Mouse (Mus musculus) pancreas, adult 10 weeks (tissue): ENCODE measurements around the gene Os9. TPM values are rescaled to one million over a fixed set of nuclear protein-coding genes. Genes with fewer than 3 reads are reported as not detected.

ENCODE experiments used
- polyA plus RNA-seq: library from polyadenylated mRNA; stranded (reverse); fragments of 350-450 nt; fragmentation: Illumina TruSeq; extraction: RNeasy Lipid Tissue Mini Kit (QIAGEN cat#74804); gene quantifications from one replicate; pipeline ENCODE4 v1.2.3, GENCODE M21; 2015; ENCODE audit warnings: low read depth, low replicate concordance; ENCODE audit not compliant: insufficient read depth

The Os9 gene
- polyA plus RNA-seq: 60.9 TPM

DNA sequence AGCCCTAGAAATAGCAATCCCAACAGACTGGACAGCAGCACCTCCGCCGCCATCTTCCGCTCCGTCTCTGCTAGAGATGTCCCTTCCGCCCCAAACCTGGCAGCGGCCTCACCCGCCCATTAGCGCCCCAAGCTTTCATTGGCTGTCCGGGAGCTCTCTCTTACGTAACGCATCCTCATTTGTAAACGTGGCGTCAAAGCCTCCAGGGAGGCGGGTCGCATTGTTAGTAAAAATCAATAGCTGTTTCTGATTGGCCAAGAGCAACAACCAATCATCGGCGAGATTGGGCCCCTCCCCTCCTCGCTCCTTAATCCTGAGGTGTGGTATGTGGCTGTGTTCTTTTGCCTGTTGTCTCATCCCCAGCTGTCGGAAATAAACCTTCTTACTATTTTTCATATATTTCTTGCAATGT, at the start of gene Os9:
Gene Os9, minus strand, starts transcription at position 66 of the 412 bp plus-strand sequence.

DNA sequence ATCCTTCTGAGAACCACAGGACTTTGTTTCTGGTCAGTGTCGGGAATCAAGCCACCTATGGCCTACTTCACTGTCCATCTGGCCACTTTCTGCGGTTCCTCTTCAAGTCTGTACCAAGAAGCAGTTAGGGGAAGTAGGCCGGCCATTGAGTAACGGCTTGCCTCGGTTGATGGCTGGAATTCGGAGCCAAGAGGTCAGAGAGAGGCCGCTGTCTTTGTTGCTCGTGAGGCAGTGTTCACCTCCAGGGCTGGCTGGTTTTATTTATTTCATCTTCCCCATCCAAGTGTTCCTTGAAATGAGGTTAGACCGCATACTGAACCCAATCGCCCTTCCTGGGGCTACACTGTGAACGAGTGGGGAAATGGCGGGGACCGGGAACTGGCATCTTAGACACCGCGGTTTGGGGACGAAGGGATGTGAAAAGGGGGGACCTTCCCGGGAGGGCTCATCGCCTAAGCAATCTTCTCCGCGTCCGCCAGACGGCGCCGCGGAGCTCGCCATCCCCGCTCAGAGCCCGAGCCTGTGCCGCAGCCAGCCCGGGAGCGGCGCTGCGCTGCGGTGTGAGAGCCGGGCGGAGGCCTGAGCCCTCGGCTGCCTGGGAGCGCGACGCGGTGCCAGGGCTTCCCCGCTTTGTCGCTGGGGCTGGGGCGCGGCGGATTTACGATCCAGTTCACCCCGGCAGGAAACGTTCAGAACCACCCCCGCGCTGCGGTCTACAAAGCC, 43.9 kb upstream of the Os9 start, which contains the start of gene B4galnt1:
Gene B4galnt1, plus strand, starts transcription at position 595 of the 723 bp plus-strand sequence.

DNA sequence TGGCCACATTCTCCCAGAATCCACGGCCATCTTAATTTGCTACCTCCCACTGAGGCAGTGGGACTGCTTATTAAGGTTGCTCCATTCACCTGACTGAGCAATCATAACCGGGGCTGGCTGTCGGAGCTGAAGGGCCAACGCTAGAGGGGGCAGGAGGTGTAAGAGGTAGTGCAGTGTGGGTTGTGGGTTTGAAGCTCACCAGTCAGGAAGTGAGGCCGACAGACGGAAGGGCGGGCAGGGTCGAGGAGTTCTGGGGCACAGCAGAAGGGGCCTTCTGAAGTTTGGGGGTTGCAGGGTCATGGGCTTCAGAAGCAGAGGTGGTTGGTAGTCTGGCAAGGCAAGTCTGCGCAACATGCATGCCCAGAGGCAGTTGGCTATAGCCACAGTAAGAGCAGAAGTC, 45.9 kb downstream of the Os9 start, which contains the start of gene Agap2:
Gene Agap2, plus strand, starts transcription at position 205 of the 400 bp plus-strand sequence.

DNA sequence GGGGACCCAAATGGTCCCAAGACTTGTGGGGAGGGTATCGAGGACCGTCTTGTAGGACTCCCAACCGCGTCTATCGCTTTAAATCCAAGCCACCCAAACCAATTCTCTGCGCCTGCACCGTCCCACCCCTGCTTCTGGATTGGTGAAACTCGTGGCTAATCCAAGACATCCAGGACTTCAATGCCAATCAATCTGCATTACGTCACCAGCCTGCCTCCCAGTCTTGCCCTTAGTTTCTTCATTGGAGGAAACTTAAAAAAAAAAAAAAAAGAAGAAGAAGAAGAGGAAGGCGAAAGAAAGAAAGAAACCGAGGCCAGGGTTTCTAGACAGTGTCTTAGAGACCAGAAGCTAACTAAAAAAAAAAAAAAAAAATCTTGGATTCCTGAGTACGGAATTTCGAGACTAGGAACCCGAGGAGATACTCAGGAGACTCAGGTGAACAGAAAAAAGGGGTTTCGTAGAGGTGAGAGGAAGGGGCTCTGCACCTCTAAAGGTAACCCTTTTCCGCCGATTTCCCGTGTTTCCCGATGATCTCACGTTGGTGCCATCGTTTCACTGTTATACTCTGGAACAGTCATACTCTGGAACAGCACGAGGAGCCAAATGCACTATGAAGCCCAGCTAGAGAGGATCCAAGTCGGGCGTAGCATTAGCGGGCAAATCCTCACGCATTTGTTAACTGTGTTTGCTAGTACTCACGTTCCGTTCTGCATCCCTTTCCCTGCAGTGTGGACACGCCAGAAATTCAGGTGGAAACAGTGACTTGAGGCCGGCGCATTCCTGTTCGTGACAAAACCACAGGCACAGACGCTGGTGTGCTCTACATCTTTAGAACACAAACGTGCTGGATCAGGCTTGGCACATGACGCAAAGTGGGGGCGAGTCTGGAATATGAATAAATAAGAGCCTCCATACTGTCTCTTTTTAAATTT, 50.5 kb downstream of the Os9 start, which contains the start of gene Tspan31:
Gene Tspan31, minus strand, starts transcription at position 75 of the 932 bp plus-strand sequence.

DNA sequence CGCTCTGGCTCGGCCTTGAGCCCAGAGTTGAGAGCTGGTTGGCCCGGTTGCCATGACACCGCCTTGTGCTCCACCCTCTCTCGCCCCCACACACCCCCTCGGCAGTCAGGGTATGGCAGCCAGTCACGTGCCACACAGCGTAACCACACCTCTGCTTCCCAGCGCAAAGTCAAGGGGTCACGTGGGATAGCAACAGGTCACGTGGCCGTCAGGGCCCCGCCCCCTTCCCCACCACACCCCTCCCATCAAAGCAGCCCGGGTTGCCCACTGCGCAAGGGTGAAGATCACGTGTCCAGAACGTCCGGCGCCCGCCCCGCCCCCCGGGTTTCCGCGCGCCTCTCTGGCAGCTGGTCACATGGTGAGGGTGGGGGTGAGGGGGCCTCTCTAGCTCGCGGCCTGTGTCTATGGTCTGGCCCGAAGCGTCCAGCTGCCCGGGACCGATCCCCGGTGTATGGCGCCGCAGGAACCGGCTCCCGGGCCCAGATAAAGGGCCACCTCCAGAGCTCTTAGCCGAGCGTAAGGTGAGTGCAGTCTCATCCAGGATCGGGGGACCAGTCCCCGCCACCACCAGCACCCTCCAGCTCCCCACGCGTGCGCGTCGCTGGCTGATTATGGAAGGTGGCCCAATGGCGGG, 57.6 kb downstream of the Os9 start, which contains the start of gene Cdk4:
Gene Cdk4, plus strand, starts transcription at position 296 of the 634 bp plus-strand sequence.

DNA sequence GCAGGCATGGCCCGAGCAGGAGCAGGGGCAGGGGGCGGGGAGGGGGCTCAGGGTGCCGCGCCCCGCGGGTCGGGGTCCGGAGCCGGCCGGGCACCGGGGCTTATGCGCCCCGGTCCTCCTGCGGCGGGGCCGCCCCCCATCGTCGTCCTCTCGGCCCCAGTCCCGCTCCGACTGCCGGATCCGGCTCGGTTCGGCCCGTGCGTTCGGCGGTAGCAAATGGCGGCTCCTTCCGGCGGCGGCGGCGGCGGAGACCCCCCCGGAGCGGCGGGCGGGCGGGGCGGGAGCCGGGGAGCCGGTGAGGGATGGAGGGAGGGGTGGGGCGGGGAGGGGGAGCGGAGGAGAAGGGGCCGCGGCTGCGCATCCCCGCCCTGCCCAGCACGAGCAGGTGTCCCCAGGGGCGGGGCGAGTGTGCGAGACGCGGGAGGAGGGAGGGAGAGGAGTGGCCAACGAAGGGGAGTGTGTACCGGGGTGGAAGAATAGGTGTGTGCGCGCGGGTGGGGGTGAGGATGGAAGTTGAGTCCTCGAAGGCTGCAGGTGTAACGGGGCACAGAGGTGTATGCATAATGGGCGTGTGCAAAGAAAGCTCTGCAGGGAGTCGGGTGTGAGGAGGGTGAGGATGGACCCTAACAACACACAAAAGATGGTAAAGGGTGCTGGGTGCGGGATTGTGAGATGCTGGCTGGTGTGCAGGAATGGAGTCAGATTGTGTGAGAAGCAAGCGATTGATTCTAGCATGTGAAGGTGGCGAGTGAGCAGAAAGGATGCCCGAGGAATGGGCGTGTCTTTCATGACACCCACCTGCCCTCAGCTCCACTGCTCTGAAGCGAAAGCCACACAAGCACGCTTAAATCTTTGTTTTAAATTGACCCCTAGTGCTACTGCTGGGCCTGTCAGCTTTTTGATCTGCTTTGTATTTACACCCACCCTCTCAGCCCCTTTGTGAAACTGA, 60.7 kb downstream of the Os9 start, which contains the start of gene March9:
Gene March9, minus strand, starts transcription at position 217 of the 949 bp plus-strand sequence.

DNA sequence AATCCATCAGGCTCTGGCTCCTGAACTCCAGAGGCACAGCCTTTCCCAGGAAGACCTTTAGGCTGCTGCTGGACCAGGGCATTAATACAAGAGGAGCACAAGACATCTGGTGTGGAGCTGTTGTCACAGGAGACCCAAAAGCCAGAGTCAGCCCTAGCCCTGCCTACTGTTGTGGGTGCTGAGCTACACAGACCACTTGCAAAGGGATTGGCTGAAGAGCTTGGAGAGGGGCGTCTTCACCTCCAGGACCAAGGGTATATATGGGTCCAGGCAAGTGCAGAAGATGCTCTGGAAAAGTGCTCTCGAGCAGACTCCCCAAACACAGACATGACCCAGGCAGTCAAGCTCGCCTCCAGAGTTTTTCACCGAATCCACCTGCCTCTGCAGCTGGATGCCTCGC, 73.0 kb downstream of the Os9 start, which contains the start of gene Cyp27b1:
Gene Cyp27b1, plus strand, starts transcription at position 297 of the 400 bp plus-strand sequence.

Other genes starting within 250 kb of the Os9 start
- 1.00 TPM for gene Atp23, start 219.8 kb downstream of the Os9 start, polyA plus RNA-seq
- 33.0 TPM for gene Ctdsp2, start 142.4 kb downstream of the Os9 start, polyA plus RNA-seq
- 0.79 TPM for gene Avil, start 120.4 kb downstream of the Os9 start, polyA plus RNA-seq
- 16.1 TPM for gene Tsfm, start 90.3 kb downstream of the Os9 start, polyA plus RNA-seq
- 22.3 TPM for gene Mettl1, start 79.7 kb downstream of the Os9 start, polyA plus RNA-seq
- 3.7 TPM for gene Eef1akmt3, start 79.6 kb downstream of the Os9 start, polyA plus RNA-seq
- gene Cyp27b1, start 72.9 kb downstream of the Os9 start, polyA plus RNA-seq: 0.44 TPM
- gene March9, start 60.9 kb downstream of the Os9 start, polyA plus RNA-seq: 2.3 TPM
- 51.8 TPM for gene Cdk4, start 57.6 kb downstream of the Os9 start, polyA plus RNA-seq
- gene Tspan31, start 50.9 kb downstream of the Os9 start, polyA plus RNA-seq: 26.9 TPM
- gene Agap2, start 45.8 kb downstream of the Os9 start, polyA plus RNA-seq: 0.92 TPM
- gene B4galnt1, start 44.1 kb upstream of the Os9 start, polyA plus RNA-seq: 30.8 TPM
- gene Slc26a10, start 59.5 kb upstream of the Os9 start, polyA plus RNA-seq: 3.4 TPM
- gene Arhgef25, start 69.0 kb upstream of the Os9 start, polyA plus RNA-seq: 10.8 TPM
- gene Dtx3, start 74.6 kb upstream of the Os9 start, polyA plus RNA-seq: 29.3 TPM
- 8.2 TPM for gene Pip4k2c, start 90.5 kb upstream of the Os9 start, polyA plus RNA-seq
- 1.00 TPM for gene Kif5a, start 142.2 kb upstream of the Os9 start, polyA plus RNA-seq
- 36.2 TPM for gene Dctn2, start 145.2 kb upstream of the Os9 start, polyA plus RNA-seq
- gene Mbd6, start 167.9 kb upstream of the Os9 start, polyA plus RNA-seq: 27.9 TPM
- gene Mars, start 190.7 kb upstream of the Os9 start, polyA plus RNA-seq: 53.0 TPM
- 3.8 TPM for gene Arhgap9, start 200.8 kb upstream of the Os9 start, polyA plus RNA-seq
- 2.5 TPM for gene Gli1, start 220.8 kb upstream of the Os9 start, polyA plus RNA-seq
- not detected for gene Inhbe, start 233.3 kb upstream of the Os9 start, polyA plus RNA-seq
- not detected for gene Inhbc, start 249.3 kb upstream of the Os9 start, polyA plus RNA-seq